Mouse (Mus musculus): ENCODE results near the gene Wwox.

The Wwox gene

GRCm38 (mm10) chr8:114594811-114595210 lies 155.4 kb downstream of the Wwox start:
- DNase-seq (ENCODE audit: low read depth in 2 of 2, low spot score in 2 of 2), result no peak

- DNase-seq (ENCODE audit: low read depth in 2 of 2, low spot score in 2 of 2), result no peak
These were observed 160.1 kb downstream of the Wwox start for GRCm38 (mm10) chr8:114599555-114599954.

GRCm38 (mm10) chr8:114600196-114600595 lies 160.7 kb downstream of the Wwox start:
- no peak for DNase-seq (ENCODE audit: low read depth in 2 of 2, low spot score in 2 of 2)

- no peak for DNase-seq (ENCODE audit: low read depth in 2 of 2, low spot score in 2 of 2)
These were observed 163.6 kb downstream of the Wwox start for GRCm38 (mm10) chr8:114603046-114603445.

- no peak for DNase-seq (ENCODE audit: low read depth in 2 of 2, low spot score in 2 of 2)
These were observed 164.1 kb downstream of the Wwox start for GRCm38 (mm10) chr8:114603561-114603960.

- no peak for DNase-seq (ENCODE audit: low read depth in 2 of 2, low spot score in 2 of 2)
These were observed 164.9 kb downstream of the Wwox start for GRCm38 (mm10) chr8:114604315-114604714.

GRCm38 (mm10) chr8:114605651-114606050 lies 166.2 kb downstream of the Wwox start:
- DNase-seq (ENCODE audit: low read depth in 2 of 2, low spot score in 2 of 2), result no peak

- DNase-seq (ENCODE audit: low read depth in 2 of 2, low spot score in 2 of 2), result no peak
These were observed 169.9 kb downstream of the Wwox start for GRCm38 (mm10) chr8:114609330-114609729.

- DNase-seq (ENCODE audit: low read depth in 2 of 2, low spot score in 2 of 2), result no peak
These were observed 171.6 kb downstream of the Wwox start for GRCm38 (mm10) chr8:114611075-114611474.

GRCm38 (mm10) chr8:114612091-114612490 lies 172.6 kb downstream of the Wwox start:
- DNase-seq (ENCODE audit: low read depth in 2 of 2, low spot score in 2 of 2), result no peak

GRCm38 (mm10) chr8:114615413-114615812 lies 176.0 kb downstream of the Wwox start:
- no peak for DNase-seq (ENCODE audit: low read depth in 2 of 2, low spot score in 2 of 2)

- no peak for DNase-seq (ENCODE audit: low read depth in 2 of 2, low spot score in 2 of 2)
These were observed 176.5 kb downstream of the Wwox start for GRCm38 (mm10) chr8:114615908-114616307.

- no peak for DNase-seq (ENCODE audit: low read depth in 2 of 2, low spot score in 2 of 2)
These were observed 179.6 kb downstream of the Wwox start for GRCm38 (mm10) chr8:114618908-114619508.

GRCm38 (mm10) chr8:114625402-114625801 lies 185.9 kb downstream of the Wwox start:
- DNase-seq (ENCODE audit: low read depth in 2 of 2, low spot score in 2 of 2), result no peak

GRCm38 (mm10) chr8:114626897-114627296 lies 187.4 kb downstream of the Wwox start:
- DNase-seq (ENCODE audit: low read depth in 2 of 2, low spot score in 2 of 2), result no peak

GRCm38 (mm10) chr8:114629719-114630118 lies 190.3 kb downstream of the Wwox start:
- DNase-seq (ENCODE audit: low read depth in 2 of 2, low spot score in 2 of 2), result no peak

- DNase-seq (ENCODE audit: low read depth in 2 of 2, low spot score in 2 of 2), result no peak
These were observed 191.6 kb downstream of the Wwox start for GRCm38 (mm10) chr8:114631087-114631486.

GRCm38 (mm10) chr8:114634151-114634550 lies 194.7 kb downstream of the Wwox start:
- DNase-seq (ENCODE audit: low read depth in 2 of 2, low spot score in 2 of 2), result no peak

- DNase-seq (ENCODE audit: low read depth in 2 of 2, low spot score in 2 of 2), result no peak
These were observed 195.4 kb downstream of the Wwox start for GRCm38 (mm10) chr8:114634669-114635410.

GRCm38 (mm10) chr8:114636376-114636775 lies 196.9 kb downstream of the Wwox start:
- DNase-seq (ENCODE audit: low read depth in 2 of 2, low spot score in 2 of 2), result no peak

- no peak for DNase-seq (ENCODE audit: low read depth in 2 of 2, low spot score in 2 of 2)
These were observed 202.4 kb downstream of the Wwox start for GRCm38 (mm10) chr8:114641809-114642208.

- no peak for DNase-seq (ENCODE audit: low read depth in 2 of 2, low spot score in 2 of 2)
These were observed 211.3 kb downstream of the Wwox start for GRCm38 (mm10) chr8:114650789-114651188.

- DNase-seq (ENCODE audit: low read depth in 2 of 2, low spot score in 2 of 2), result no peak
These were observed 218.3 kb downstream of the Wwox start for GRCm38 (mm10) chr8:114657789-114658188.

Measured in CD8-positive naive resting alpha-beta T cell, adult 2 months (primary cell).